Mouse (Mus musculus): ENCODE measurements at regions not wholly inside any gene's neighbourhood (a gene's known extent, or its start where the extent isn't known, plus 50 kb on each side); places are given as distances from the start of the nearest gene placed in this dataset.
"Not testable (repeated sequence)": the region's sequence is repeated elsewhere in the genome, so short reads cannot be mapped to it uniquely, and the experiment has no call there.

DNA sequence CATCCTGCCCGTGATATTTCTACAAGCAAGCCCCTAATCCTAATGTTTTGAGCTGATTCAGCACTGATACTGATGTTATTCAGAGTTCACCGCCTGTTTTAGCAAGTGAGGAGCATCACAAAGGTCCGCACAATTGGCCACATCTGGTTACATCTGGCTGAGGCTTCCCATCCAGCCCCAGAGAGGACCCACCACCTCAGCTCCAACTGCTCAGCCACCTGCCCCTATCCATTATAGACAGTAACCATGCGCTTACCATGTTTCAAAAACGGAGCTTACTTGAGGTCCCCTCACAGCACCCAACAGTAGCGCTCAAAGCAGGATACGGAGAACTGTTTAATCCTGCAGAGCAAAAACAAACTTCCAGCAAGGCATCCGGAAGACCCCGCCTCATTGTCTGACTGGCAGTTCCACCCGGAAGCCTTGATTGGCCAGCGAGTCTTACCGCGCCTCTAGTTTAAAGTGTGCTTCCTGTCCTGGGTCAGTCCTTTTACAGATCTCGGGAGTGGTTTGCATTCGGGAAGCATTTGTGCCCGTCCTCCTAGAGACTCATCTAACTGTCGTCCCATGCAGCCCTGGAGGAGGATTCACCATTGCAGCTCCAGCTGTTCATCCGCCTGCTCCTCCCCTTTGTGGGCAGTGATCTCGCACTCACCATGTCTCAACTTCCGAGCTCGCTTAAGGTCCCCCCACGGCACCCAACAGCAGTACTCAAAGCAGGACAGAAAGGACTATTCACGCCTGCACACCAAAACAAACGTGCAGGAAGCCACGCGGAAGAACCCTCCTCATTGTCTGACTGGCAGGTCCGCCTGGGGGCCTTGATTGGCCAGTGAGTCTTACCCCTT lies 69.9 kb upstream of the Zfp825 start:
- peak; percentile 81 for DNase-seq (ENCODE audit: low read depth, low spot score)

DNA sequence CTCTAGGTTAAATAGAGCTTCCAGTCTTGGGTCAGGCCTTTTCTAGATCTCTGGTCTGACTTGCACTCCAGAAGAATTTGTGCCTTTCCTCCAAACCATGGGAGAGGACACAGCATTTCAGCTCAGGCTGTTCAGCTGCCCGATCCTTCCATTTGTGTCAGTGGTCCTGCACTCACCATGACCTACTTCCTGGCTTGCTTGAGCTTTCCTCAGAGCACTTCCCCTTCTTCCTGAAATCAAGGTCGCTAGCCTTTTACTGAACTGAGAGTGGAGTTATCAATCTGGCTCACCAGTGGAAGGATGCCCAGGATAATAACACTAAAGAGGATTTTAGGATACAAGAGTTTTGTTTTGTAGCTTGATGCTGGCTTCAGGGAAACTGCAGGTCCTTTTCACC lies 70.5 kb upstream of the Zfp825 start:
- DNase-seq (ENCODE audit: low read depth, low spot score): not testable (repeated sequence)

DNA sequence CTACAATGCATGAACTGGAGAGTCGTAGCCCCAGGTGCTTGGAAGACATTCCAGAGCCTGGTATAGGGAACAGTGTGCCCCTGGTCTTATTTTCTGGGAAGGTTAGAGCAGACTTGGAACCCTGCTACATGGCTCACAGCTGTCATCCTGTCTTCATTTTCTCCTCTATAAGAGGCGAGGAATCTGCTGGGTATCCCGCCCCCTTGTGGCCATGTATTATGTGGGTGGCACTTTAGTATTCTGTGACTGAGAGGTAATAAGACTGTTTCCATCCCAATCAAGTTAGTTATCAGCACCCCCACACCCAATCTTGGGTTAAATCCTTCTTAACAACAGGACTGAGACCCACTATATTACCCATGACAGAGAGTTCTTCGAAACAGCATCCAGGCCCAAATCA lies 69.4 kb upstream of the Erap1 start:
- DNase-seq (ENCODE audit: low read depth, low spot score): not testable (repeated sequence)

All from telencephalon, adult 2 months (tissue).